Mouse (Mus musculus) liver, postnatal 0 days (tissue): ENCODE measurements at regions not wholly inside any gene's neighbourhood (a gene's known extent, or its start where the extent isn't known, plus 50 kb on each side); places are given as distances from the start of the nearest gene placed in this dataset.

Experiments
- CTCF ChIP-seq: sonication (generic); IDR thresholded peaks from 2 replicates; pipeline ENCODE4 v1.5.1; 2016; ENCODE audit warnings: antibody characterized with exemption, low read depth
- EP300 ChIP-seq: IDR thresholded peaks from 2 replicates; pipeline ENCODE4 v1.6.1; 2016; ENCODE audit warnings: antibody characterized with exemption, low read depth, mild to moderate bottlenecking

GRCm38 (mm10) chr16:76827674-76828441, 185.6 kb upstream of the Usp25 start:
- TF ChIP-seq CTCF (no peak), EP300 (no peak)
